Mouse (Mus musculus): Measurements from ENCODE around the gene Tjp1. TPM values are rescaled to one million over a fixed set of nuclear protein-coding genes. Genes with fewer than 3 reads are reported as not detected.

Gene Tjp1
- total RNA-seq, 2 experiments from 2014 or later: 14.2 to 16.9 TPM

GRCm38 (mm10) chr7:65401622-65402021, 126.0 kb downstream of the Tjp1 start:
- no peak for ATAC-seq (replicated peaks; ENCODE audit: low FRiP score, low TSS enrichment, poor library complexity, severe bottlenecking)

DNA sequence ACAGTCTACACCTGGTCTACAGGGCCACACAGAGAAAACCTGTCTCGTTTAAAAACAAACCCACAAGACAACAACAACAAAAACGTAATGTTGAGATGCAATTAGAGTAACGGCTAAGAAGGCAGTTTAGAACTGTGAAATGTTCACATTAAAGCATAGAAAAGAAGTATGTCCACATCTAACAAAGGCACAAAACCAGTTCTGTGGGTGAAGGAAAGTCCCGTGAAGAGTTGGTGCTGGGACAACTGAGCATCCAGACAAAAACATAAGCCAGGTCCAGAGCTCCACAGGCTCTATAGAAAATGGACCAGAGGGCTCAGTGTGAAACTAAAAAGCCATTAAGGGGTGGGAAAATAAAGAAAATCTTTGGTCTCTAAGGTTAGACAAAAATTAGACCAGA, 131.7 kb downstream of the Tjp1 start:
- ATAC-seq (replicated peaks; ENCODE audit: low FRiP score, low TSS enrichment, poor library complexity, severe bottlenecking): no peak

DNA sequence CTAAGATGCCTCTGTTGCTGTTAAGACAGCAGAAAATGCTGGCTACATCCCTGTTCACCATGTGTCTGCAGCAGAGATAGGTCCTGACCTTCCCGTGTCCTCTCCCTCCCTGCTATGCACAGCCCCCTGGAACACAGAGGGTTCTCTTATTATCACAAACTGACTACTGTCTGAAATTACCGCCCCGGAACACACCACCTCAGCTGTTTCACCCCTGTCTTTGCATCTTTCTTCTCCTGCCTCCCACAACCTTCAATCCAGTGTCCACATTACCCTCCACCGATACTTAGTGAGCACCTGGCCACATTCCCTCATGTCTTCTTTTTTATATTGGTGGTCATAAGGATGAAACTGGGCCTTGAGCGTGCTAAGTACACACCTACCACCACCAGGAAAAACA, 132.4 kb downstream of the Tjp1 start:
- no peak for ATAC-seq (replicated peaks; ENCODE audit: low FRiP score, low TSS enrichment, poor library complexity, severe bottlenecking)

GRCm38 (mm10) chr7:65394672-65395071, 132.9 kb downstream of the Tjp1 start:
- no peak for ATAC-seq (replicated peaks; ENCODE audit: low FRiP score, low TSS enrichment, poor library complexity, severe bottlenecking)

- ATAC-seq (replicated peaks; ENCODE audit: low FRiP score, low TSS enrichment, poor library complexity, severe bottlenecking): no peak
Measured at GRCm38 (mm10) chr7:65393704-65394452, 133.7 kb downstream of the Tjp1 start.

GRCm38 (mm10) chr7:65392986-65393385, 134.6 kb downstream of the Tjp1 start:
- no peak for ATAC-seq (replicated peaks; ENCODE audit: low FRiP score, low TSS enrichment, poor library complexity, severe bottlenecking)

DNA sequence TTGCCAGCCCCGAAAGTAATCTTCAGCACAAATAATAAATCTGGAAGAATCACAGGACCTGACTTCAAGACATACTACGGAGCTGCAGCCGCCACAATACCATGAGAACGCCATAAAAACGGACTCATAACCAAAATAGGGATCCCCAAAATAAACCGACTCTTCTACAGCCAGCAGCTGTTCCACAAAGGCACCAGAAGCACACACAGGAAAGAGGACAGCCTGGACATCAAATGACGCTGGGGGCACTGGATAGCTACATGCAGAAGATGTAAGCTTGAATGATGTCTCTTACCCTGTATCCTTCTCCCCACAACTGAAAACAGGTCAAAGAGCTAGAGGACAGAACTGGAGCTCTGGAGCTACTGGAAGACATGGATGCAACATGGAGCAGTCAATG, 138.0 kb downstream of the Tjp1 start:
- ATAC-seq (replicated peaks; ENCODE audit: low FRiP score, low TSS enrichment, poor library complexity, severe bottlenecking): no peak

DNA sequence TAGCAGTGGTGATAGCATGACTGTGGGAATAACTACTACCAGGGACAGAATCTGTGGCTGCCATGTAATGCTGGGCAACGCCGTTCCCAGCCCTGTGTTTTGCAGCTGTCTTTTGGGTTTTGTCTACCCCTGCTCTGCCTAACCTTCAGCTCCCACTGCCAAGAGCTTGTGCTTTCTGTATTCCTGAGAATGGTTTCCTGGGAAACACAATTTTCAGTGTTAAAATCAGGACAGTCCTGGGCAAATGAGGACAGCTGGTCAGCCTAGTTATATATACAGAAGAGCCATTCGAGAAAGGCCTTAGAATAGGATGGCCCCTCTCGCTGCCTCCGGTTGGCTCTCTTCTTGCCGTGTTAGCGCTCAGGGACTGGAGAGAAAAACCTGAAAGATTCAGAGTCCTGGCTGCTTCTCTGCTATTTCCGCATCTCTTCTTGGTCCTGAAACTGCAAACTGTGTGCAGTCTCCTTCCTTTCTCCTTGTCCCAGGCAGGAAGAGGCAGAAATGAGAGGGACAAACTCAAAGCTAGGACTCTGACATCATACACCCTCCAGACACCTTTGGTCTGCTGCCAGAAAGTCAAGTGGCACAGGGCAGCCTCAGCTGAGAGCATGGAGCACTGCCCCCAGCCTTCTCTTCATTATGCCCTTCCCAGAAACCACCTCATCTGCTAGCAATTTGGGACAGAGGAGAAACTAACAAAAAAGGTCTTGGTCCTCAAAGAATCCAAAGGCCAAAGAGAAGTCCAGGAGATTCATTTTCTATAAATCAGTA, 139.2 kb downstream of the Tjp1 start:
- no peak for ATAC-seq (replicated peaks; ENCODE audit: low FRiP score, low TSS enrichment, poor library complexity, severe bottlenecking)

DNA sequence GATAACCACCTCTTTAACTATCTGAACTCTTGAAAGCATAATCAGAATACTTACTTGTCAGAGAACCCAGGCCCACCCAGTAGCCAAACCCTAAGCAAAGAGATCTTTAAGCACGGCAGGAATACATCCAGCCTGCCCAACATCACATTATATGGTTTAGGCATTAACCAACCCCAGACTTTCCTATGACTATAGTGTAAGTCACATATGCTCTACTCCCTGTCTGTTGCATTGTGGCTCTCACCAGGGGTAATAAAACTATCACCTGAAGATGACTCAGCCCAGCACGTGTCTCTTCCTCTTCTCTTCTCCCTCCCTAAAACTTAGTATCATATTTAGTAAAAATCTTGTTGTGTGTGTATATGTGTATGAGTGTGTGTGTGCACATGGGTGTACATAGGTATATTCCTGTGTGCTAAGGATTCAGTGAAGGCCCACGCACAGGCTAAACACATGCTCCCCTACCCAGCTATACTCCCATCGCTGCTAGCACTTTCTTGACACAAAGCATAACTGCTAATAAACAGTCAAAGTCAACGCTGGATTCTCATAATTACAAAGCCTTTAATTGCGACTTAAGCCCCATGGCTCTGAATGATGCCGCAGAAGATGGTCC, 139.9 kb downstream of the Tjp1 start:
- ATAC-seq (replicated peaks; ENCODE audit: low FRiP score, low TSS enrichment, poor library complexity, severe bottlenecking): no peak

GRCm38 (mm10) chr7:65384775-65385174, 142.8 kb downstream of the Tjp1 start:
- no peak for ATAC-seq (replicated peaks; ENCODE audit: low FRiP score, low TSS enrichment, poor library complexity, severe bottlenecking)

GRCm38 (mm10) chr7:65382515-65383283, 144.9 kb downstream of the Tjp1 start:
- ATAC-seq (replicated peaks; ENCODE audit: low FRiP score, low TSS enrichment, poor library complexity, severe bottlenecking): no peak

DNA sequence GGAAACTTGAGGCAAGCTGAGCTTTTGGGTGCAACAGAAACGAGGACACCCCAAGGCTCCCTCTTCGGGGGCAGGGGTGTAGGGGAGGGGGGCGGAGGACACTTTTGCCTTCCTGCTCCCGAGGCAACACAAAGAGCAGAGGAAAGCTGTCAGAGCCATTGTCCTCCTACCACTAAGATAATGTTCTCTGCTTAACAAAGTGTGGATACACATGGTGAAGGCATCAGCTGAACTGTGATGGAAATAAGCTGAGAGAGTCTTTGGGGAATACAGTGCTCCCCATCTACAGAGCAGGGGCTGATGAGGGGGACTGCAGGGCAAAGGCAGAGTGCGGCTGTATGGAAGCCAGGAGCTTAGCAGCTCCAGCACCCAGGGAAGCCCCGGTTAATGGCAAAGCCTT, 145.7 kb downstream of the Tjp1 start:
- no peak for ATAC-seq (replicated peaks; ENCODE audit: low FRiP score, low TSS enrichment, poor library complexity, severe bottlenecking)

DNA sequence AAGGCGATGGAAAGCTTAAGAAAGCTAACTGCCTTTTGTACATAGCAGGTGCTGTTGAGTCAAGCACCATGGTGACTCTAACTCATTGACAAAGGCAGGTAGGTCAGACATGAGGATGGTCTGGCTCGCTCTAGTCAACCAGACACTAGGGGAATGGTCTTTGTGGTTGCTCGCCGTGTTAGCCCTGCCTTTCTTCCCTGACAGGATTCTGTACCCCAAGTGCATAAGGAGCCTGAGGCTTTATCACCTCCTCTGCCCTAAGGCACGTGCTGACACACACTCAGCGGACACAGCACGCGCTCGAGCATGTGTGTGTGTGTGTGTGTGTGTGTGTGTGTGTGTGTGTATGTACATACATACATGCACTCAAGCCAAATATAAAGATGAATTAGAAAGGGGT, 146.9 kb downstream of the Tjp1 start:
- no peak for ATAC-seq (replicated peaks; ENCODE audit: low FRiP score, low TSS enrichment, poor library complexity, severe bottlenecking)

GRCm38 (mm10) chr7:65378818-65379565, 148.6 kb downstream of the Tjp1 start:
- no peak for ATAC-seq (replicated peaks; ENCODE audit: low FRiP score, low TSS enrichment, poor library complexity, severe bottlenecking)

GRCm38 (mm10) chr7:65377521-65377920, 150.1 kb downstream of the Tjp1 start:
- no peak for ATAC-seq (replicated peaks; ENCODE audit: low FRiP score, low TSS enrichment, poor library complexity, severe bottlenecking)

- no peak for ATAC-seq (replicated peaks; ENCODE audit: low FRiP score, low TSS enrichment, poor library complexity, severe bottlenecking)
Measured at GRCm38 (mm10) chr7:65375621-65376020, 152.0 kb downstream of the Tjp1 start.

DNA sequence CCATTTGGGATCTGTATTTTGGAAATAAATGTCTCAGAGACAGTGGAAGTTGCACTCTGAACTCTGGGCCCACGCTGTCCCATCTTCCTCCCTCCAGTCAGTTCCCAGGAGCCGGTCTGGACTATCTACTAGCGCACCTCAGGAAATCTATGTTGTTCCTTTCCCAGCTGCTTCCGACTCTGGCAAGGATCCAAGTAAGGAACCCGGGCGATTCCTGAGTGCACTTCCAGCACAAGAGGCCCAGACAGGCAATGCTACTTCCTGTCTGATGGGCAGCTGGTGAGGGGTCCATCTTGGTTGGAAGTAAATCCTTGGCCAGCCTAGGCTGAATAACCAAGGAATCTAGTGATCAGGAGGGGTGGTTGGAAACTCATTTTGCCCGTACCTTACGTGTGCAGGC, 152.4 kb downstream of the Tjp1 start:
- ATAC-seq (replicated peaks; ENCODE audit: low FRiP score, low TSS enrichment, poor library complexity, severe bottlenecking): no peak

DNA sequence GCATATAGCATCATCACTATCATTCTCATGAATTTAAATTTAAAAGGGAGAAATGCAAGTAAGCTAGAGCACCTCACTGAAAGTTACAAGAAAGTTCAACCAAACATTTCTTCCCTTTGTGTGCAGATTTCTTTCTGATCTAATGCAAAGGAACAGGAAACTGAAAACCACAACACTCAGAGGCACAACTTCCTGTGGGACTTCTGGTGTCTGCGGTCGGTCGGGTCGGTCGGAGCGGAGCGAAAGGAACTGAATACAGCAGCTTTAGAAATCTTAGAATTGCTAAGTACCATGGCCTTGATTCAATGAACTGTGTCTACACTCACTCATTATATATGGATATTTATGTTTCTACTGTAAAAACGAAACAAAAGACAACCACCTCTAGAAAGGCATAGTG, 154.2 kb downstream of the Tjp1 start:
- ATAC-seq (replicated peaks; ENCODE audit: low FRiP score, low TSS enrichment, poor library complexity, severe bottlenecking): no peak

DNA sequence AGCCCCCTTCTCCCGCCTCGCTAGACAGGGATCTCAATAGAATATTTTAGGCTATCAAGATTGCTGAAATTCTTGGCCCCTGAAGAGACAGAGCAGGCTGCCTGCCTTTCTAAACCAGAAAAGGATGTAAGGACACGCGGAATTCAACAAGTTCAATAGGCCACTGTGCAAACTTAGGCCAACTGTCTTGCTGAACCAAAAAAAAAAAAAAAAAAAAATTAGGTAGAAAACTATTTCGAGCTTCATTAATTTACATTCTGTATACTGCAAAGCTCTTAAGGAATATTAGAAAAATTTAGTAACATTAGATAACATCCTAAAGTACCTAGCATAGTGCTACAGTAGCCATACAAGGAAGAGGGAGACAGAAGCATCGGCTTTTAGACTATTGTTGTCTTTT, 155.8 kb downstream of the Tjp1 start:
- ATAC-seq (replicated peaks; ENCODE audit: low FRiP score, low TSS enrichment, poor library complexity, severe bottlenecking): no peak

Data from megakaryocyte-erythroid progenitor cell, adult 5-6 weeks (primary cell).